Comparison of ENCODE assay signal across 17 mouse cellular contexts in the genomic region with DNA sequence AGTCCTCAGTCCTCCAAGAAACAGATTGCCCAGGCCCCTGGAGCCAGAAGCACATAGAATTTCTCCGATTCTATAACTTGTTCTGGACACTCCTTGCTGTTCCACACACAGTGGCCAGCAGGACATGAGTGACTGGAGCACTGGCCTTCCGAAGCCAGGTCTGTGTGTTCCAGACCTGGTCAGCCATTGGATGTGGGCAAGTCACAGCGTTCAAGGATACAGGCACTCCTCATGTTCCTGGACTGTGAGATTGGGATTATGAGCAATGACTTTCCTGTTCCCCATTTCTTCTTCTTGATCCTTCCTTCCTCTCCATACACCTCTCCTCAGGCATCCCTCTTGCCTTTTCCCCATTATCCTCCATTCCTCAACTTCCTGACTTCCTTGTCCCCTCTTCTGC.
DNase-seq lines count a peak whose midpoint lies in the region; ATAC-seq lines count a peak whose summit lies in the region.
"Had no signal": no experiment of that assay in that cellular context is flagged by ENCODE, and none has a peak within 500 bp of the region (broad histone marks: within the 10 kb centered on the region; RNA-seq: fewer than 3 reads in every experiment).

No protein-coding gene starts in this region.

- H3K4me1 ChIP-seq in embryonic facial prominence, embryonic 10.5 days, result peaks cover 20% of the 10 kb centered on the region
- H3K4me1 ChIP-seq in forebrain, embryonic 11.5 days (replicated peaks; ENCODE audit: control insufficient read depth, insufficient read depth, low read length), result peaks cover 20% of the 10 kb centered on the region
- H3K4me1 ChIP-seq in hindbrain, embryonic 13.5 days (replicated peaks), result peaks cover 37% of the 10 kb centered on the region
- peaks cover 36% of the 10 kb centered on the region for H3K4me1 ChIP-seq in midbrain, embryonic 12.5 days
- peaks cover 3% of the 10 kb centered on the region; the same call in 1 of the 2 replicates for H3K4me1 ChIP-seq in heart, embryonic 11.5 days (ENCODE audit: control insufficient read depth, insufficient read depth, low read length)
- H3K4me1 ChIP-seq: liver, embryonic 15.5 days had no signal

- H3K27me3 ChIP-seq in embryonic facial prominence, embryonic 10.5 days (replicated peaks; ENCODE audit: low read depth, poor library complexity, severe bottlenecking), result no peaks in the 10 kb centered on the region
- H3K27me3 ChIP-seq in forebrain, embryonic 11.5 days (ENCODE audit: control insufficient read depth, insufficient read depth, low read length), result no peaks in the 10 kb centered on the region
- H3K27me3 ChIP-seq in hindbrain, embryonic 13.5 days, result no peaks in the 10 kb centered on the region
- no peaks in the 10 kb centered on the region for H3K27me3 ChIP-seq in midbrain, embryonic 12.5 days
- H3K27me3 ChIP-seq in heart, embryonic 11.5 days (ENCODE audit: control insufficient read depth, insufficient read depth, low read length), result no peaks in the 10 kb centered on the region
- H3K27me3 ChIP-seq: embryonic facial prominence, embryonic 12.5 days; heart, embryonic 13.5 days; kidney, embryonic 15.5 days; liver, embryonic 15.5 days had no signal

- H3K9ac ChIP-seq in forebrain, embryonic 11.5 days (ENCODE audit: low read length), result no peak overlapping the region
- no peak overlapping the region for H3K9ac ChIP-seq in hindbrain, embryonic 13.5 days
- no peak overlapping the region for H3K9ac ChIP-seq in midbrain, embryonic 12.5 days (replicated peaks)
- H3K9ac ChIP-seq in heart, embryonic 11.5 days (ENCODE audit: low read depth, low read length), result no peak overlapping the region
- H3K9ac ChIP-seq: embryonic facial prominence, embryonic 12.5 days; heart, embryonic 13.5 days; kidney, embryonic 15.5 days; liver, embryonic 15.5 days had no signal

- no peak for DNase-seq in embryonic facial prominence, embryonic 10.5 days (ENCODE audit: low spot score)
- DNase-seq in forebrain, embryonic 11.5 days (ENCODE audit: low spot score), result no peak
- no peak for DNase-seq in ovary, postnatal 14 days (ENCODE audit: low spot score)
- DNase-seq in layer of hippocampus, adult 18-20 months (ENCODE audit: low spot score in 2 of 2), result no peak
- DNase-seq: cerebellum, postnatal 25 days; gastrocnemius, postnatal 10 days; spleen, adult 18-20 months had no signal

- H3K36me3 ChIP-seq in embryonic facial prominence, embryonic 10.5 days (replicated peaks), result no peaks in the 10 kb centered on the region
- no peaks in the 10 kb centered on the region for H3K36me3 ChIP-seq in forebrain, embryonic 11.5 days (ENCODE audit: control insufficient read depth, insufficient read depth, low read length)
- no peaks in the 10 kb centered on the region for H3K36me3 ChIP-seq in hindbrain, embryonic 13.5 days
- H3K36me3 ChIP-seq in midbrain, embryonic 12.5 days, result no peaks in the 10 kb centered on the region
- no peaks in the 10 kb centered on the region for H3K36me3 ChIP-seq in heart, embryonic 11.5 days (ENCODE audit: control insufficient read depth, insufficient read depth, low read length)
- H3K36me3 ChIP-seq: embryonic facial prominence, embryonic 12.5 days; heart, embryonic 13.5 days; kidney, embryonic 15.5 days; liver, embryonic 15.5 days had no signal

- ATAC-seq in forebrain, embryonic 11.5 days (replicated peaks; ENCODE audit: low FRiP score), result peak; percentile 57
- ATAC-seq in hindbrain, embryonic 13.5 days (ENCODE audit: low FRiP score), result 0 out of 2 replicates have a peak, but pooled peaks have one; percentile 22
- no peak; the same call in 1 of the 2 replicates for ATAC-seq in midbrain, embryonic 12.5 days (ENCODE audit: low FRiP score, low read depth)
- no peak for ATAC-seq in heart, embryonic 11.5 days (replicated peaks; ENCODE audit: insufficient number of reproducible peaks, low FRiP score, low TSS enrichment)
- ATAC-seq: activated CD4-positive, CD25-positive, alpha-beta regulatory T cell, adult 4 months; CD4-positive, CD25-positive, alpha-beta regulatory T cell, adult 4 months had no signal

- H3K4me2 ChIP-seq in forebrain, embryonic 11.5 days (ENCODE audit: low read depth, low read length, severe bottlenecking), result no peak overlapping the region
- no peak overlapping the region for H3K4me2 ChIP-seq in hindbrain, embryonic 13.5 days
- no peak overlapping the region for H3K4me2 ChIP-seq in midbrain, embryonic 12.5 days (replicated peaks)
- H3K4me2 ChIP-seq in heart, embryonic 11.5 days, result no peak overlapping the region
- H3K4me2 ChIP-seq: heart, embryonic 13.5 days; kidney, embryonic 15.5 days; liver, embryonic 15.5 days had no signal

- no peak overlapping the region for H3K4me3 ChIP-seq in embryonic facial prominence, embryonic 10.5 days
- no peak overlapping the region for H3K4me3 ChIP-seq in forebrain, embryonic 11.5 days (ENCODE audit: low read depth, low read length)
- no peak overlapping the region for H3K4me3 ChIP-seq in hindbrain, embryonic 13.5 days
- no peak overlapping the region for H3K4me3 ChIP-seq in midbrain, embryonic 12.5 days
- no peak overlapping the region for H3K4me3 ChIP-seq in heart, embryonic 11.5 days (ENCODE audit: low read depth, low read length)
- H3K4me3 ChIP-seq: embryonic facial prominence, embryonic 12.5 days; heart, embryonic 13.5 days; kidney, embryonic 15.5 days; liver, embryonic 15.5 days had no signal

- peak overlapping the region; percentile 87; the same call in 1 of the 2 replicates for H3K27ac ChIP-seq in embryonic facial prominence, embryonic 10.5 days (replicated peaks)
- 0 out of 2 replicates have a peak overlapping the region, but pooled peaks have one; percentile 41 for H3K27ac ChIP-seq in forebrain, embryonic 11.5 days (ENCODE audit: low read depth, low read length)
- H3K27ac ChIP-seq in hindbrain, embryonic 13.5 days, result peak overlapping the region; percentile 89; the same call in 1 of the 2 replicates
- peak overlapping the region; percentile 85 for H3K27ac ChIP-seq in midbrain, embryonic 12.5 days (replicated peaks)
- no peak overlapping the region for H3K27ac ChIP-seq in heart, embryonic 11.5 days (ENCODE audit: low read depth, low read length)
- H3K27ac ChIP-seq: heart, embryonic 13.5 days; liver, embryonic 15.5 days; macrophage had no signal

- H3K9me3 ChIP-seq in embryonic facial prominence, embryonic 10.5 days, result no peaks in the 10 kb centered on the region
- H3K9me3 ChIP-seq in forebrain, embryonic 11.5 days (ENCODE audit: control insufficient read depth, low read length), result no peaks in the 10 kb centered on the region
- H3K9me3 ChIP-seq in hindbrain, embryonic 13.5 days, result no peaks in the 10 kb centered on the region
- no peaks in the 10 kb centered on the region for H3K9me3 ChIP-seq in midbrain, embryonic 12.5 days
- no peaks in the 10 kb centered on the region for H3K9me3 ChIP-seq in heart, embryonic 11.5 days (replicated peaks; ENCODE audit: control insufficient read depth, low read length)
- H3K9me3 ChIP-seq: embryonic facial prominence, embryonic 12.5 days; heart, embryonic 13.5 days; kidney, embryonic 15.5 days; liver, embryonic 15.5 days had no signal

- WGBS in embryonic facial prominence, embryonic 10.5 days, result 86% methylated on average over 3 of the region's 3 CpGs
- 91% methylated on average over 3 of the region's 3 CpGs for WGBS in forebrain, embryonic 11.5 days
- 83% methylated on average over 3 of the region's 3 CpGs for WGBS in hindbrain, embryonic 13.5 days
- WGBS in midbrain, embryonic 12.5 days, result 86% methylated on average over 3 of the region's 3 CpGs
- WGBS in heart, embryonic 11.5 days (ENCODE audit: insufficient replicate concordance), result 84% methylated on average over 3 of the region's 3 CpGs

Comparison
In these comparisons a context has a peak if more than half of its experiments do, and no peak if none do; other contexts are left out.
1. ATAC-seq: peak in forebrain, embryonic 11.5 days (single experiment) and hindbrain, embryonic 13.5 days (single experiment); none in midbrain, embryonic 12.5 days (single experiment) and heart, embryonic 11.5 days (single experiment).